In the genomic region with DNA sequence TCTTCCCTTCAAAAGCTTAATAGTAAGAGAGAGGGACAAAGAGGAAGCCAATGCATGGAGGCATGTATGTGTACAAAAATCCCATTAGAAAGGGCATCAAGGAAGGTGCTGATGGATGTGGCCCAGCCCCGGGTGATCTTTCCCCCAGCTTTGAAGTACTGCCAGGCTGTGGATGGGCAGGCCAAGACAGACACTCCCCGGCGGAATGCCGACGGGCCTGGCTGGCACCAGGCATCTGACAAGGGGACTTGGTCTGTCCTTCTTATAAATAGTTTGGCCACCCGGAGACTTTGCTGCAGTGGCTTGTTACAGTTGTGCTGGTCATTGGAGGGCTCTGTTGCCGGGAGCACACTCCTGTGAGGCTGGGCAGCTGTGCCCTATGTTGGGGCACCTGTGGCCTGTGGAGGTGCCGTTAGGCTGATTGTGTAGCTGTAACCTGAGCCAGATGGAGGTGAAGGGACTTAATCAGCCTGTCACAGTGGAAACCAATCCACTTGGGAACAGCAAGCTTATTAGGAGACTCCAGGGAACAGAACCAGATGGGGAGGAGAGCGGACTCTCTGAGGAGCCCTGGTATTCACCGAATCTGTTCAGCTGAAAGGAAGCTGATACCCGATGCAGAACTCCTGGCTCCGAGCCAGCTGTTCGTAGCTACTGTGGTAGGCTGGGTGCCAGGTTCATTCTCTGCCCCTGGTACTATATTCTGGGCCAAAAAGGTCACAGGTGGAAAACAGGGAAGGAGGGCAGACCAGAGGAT, we compare ENCODE assay signal across 8 mouse cellular contexts. TPM values are rescaled to one million over a fixed set of nuclear protein-coding genes. Genes with fewer than 3 reads are reported as not detected.
DNase-seq lines count a peak whose midpoint lies in the region; ATAC-seq lines count a peak whose summit lies in the region.
"Had no signal": no experiment of that assay in that cellular context is flagged by ENCODE, and none has a peak within 500 bp of the region (broad histone marks: within the 10 kb centered on the region; RNA-seq: fewer than 3 reads in every experiment).

No protein-coding gene starts in this region.

- H3K4me3 ChIP-seq in midbrain, embryonic 13.5 days (replicated peaks), result no peak overlapping the region
- H3K4me3 ChIP-seq in midbrain, embryonic 10.5 days, result no peak overlapping the region
- H3K4me3 ChIP-seq in hindbrain, embryonic 13.5 days, result no peak overlapping the region
- no peak overlapping the region for H3K4me3 ChIP-seq in neural tube, embryonic 15.5 days (replicated peaks)
- H3K4me3 ChIP-seq: lung, embryonic 15.5 days had no signal

- DNase-seq in midbrain, embryonic 10.5 days (ENCODE audit: low spot score), result no peak
- DNase-seq in gastrocnemius, adult 8-10 months (ENCODE audit: low spot score in 2 of 2), result peak; percentile 72 to 79
- DNase-seq in cerebellum, adult 9-11 months, result no peak

- 62% methylated on average over 13 of the region's 13 CpGs for WGBS in midbrain, embryonic 13.5 days
- WGBS in midbrain, embryonic 10.5 days, result 85% methylated on average over 13 of the region's 13 CpGs
- 48% methylated on average over 13 of the region's 13 CpGs for WGBS in hindbrain, embryonic 13.5 days
- WGBS in neural tube, embryonic 15.5 days, result 33% methylated on average over 13 of the region's 13 CpGs

- peak; percentile 76 for ATAC-seq in midbrain, embryonic 13.5 days
- peak; percentile 47; the same call in 1 of the 2 replicates for ATAC-seq in hindbrain, embryonic 13.5 days (ENCODE audit: low FRiP score)
- ATAC-seq in neural tube, embryonic 15.5 days (ENCODE audit: low FRiP score), result no peak
- ATAC-seq in erythroblast, adult 5-6 weeks (replicated peaks; ENCODE audit: low FRiP score, poor library complexity, severe bottlenecking), result no peak

- no peaks in the 10 kb centered on the region for H3K36me3 ChIP-seq in midbrain, embryonic 13.5 days
- H3K36me3 ChIP-seq in midbrain, embryonic 10.5 days, result no peaks in the 10 kb centered on the region
- H3K36me3 ChIP-seq in hindbrain, embryonic 13.5 days, result no peaks in the 10 kb centered on the region
- no peaks in the 10 kb centered on the region for H3K36me3 ChIP-seq in neural tube, embryonic 15.5 days
- H3K36me3 ChIP-seq: lung, embryonic 15.5 days had no signal

- H3K9me3 ChIP-seq in midbrain, embryonic 13.5 days, result no peaks in the 10 kb centered on the region
- no peaks in the 10 kb centered on the region for H3K9me3 ChIP-seq in midbrain, embryonic 10.5 days (replicated peaks)
- no peaks in the 10 kb centered on the region for H3K9me3 ChIP-seq in hindbrain, embryonic 13.5 days
- H3K9me3 ChIP-seq in neural tube, embryonic 15.5 days (replicated peaks), result no peaks in the 10 kb centered on the region
- H3K9me3 ChIP-seq: lung, embryonic 15.5 days had no signal

- peaks cover 10% of the 10 kb centered on the region for H3K4me1 ChIP-seq in midbrain, embryonic 13.5 days (replicated peaks)
- peaks cover 35% of the 10 kb centered on the region for H3K4me1 ChIP-seq in midbrain, embryonic 10.5 days
- H3K4me1 ChIP-seq in hindbrain, embryonic 13.5 days (replicated peaks), result peaks cover 21% of the 10 kb centered on the region
- H3K4me1 ChIP-seq in neural tube, embryonic 15.5 days, result peaks cover 20% of the 10 kb centered on the region

- H3K27ac ChIP-seq in midbrain, embryonic 13.5 days, result 0 out of 2 replicates have a peak overlapping the region, but pooled peaks have one; percentile 19
- H3K27ac ChIP-seq in midbrain, embryonic 10.5 days (replicated peaks), result no peak overlapping the region
- H3K27ac ChIP-seq in hindbrain, embryonic 13.5 days, result 0 out of 2 replicates have a peak overlapping the region, but pooled peaks have one; percentile 46
- H3K27ac ChIP-seq in neural tube, embryonic 15.5 days (replicated peaks), result peak overlapping the region; percentile 39; the same call in 1 of the 2 replicates
- H3K27ac ChIP-seq: lung, embryonic 15.5 days had no signal

- no peak overlapping the region for H3K9ac ChIP-seq in midbrain, embryonic 13.5 days (replicated peaks)
- H3K9ac ChIP-seq in hindbrain, embryonic 13.5 days, result no peak overlapping the region
- H3K9ac ChIP-seq in neural tube, embryonic 15.5 days (replicated peaks), result no peak overlapping the region
- H3K9ac ChIP-seq: lung, embryonic 15.5 days had no signal

- H3K27me3 ChIP-seq in midbrain, embryonic 13.5 days, result no peaks in the 10 kb centered on the region
- no peaks in the 10 kb centered on the region; the same call in 1 of the 2 replicates for H3K27me3 ChIP-seq in midbrain, embryonic 10.5 days (ENCODE audit: low read depth, poor library complexity, severe bottlenecking)
- H3K27me3 ChIP-seq in hindbrain, embryonic 13.5 days, result peaks cover 4% of the 10 kb centered on the region; the same call in 1 of the 2 replicates
- no peaks in the 10 kb centered on the region for H3K27me3 ChIP-seq in neural tube, embryonic 15.5 days (replicated peaks)
- H3K27me3 ChIP-seq: lung, embryonic 15.5 days had no signal

- no peak overlapping the region for H3K4me2 ChIP-seq in midbrain, embryonic 13.5 days (replicated peaks)
- H3K4me2 ChIP-seq in hindbrain, embryonic 13.5 days, result no peak overlapping the region; the same call in 1 of the 2 replicates
- H3K4me2 ChIP-seq in neural tube, embryonic 15.5 days, result no peak overlapping the region
- H3K4me2 ChIP-seq: lung, embryonic 15.5 days had no signal

RNA-seq across cellular contexts. Expression of gene Eml1, which starts 15.9 kb away (rescaled TPM):
- 65.7 and 66.7 TPM in 2 replicates for polyA plus RNA-seq in midbrain, embryonic 13.5 days (2015; fragmentation: Nextera tagmentation; extraction: Ambion mirVana)
- polyA plus RNA-seq in midbrain, embryonic 10.5 days (2016; fragmentation: Nextera tagmentation; extraction: Ambion mirVana), result 121 and 123 TPM in 2 replicates
- total RNA-seq in gastrocnemius, adult 8-10 months (2022), result 100 to 1,000 TPM in 3 of 4 experiments, 10 to 100 TPM in 1; 92.6 to 123 (median 118) TPM
- 58.7 and 61.9 TPM in 2 replicates for polyA plus RNA-seq in hindbrain, embryonic 13.5 days (2015; fragmentation: Nextera tagmentation; extraction: Ambion mirVana)
- 60.3 and 69.0 TPM in 2 replicates for polyA plus RNA-seq in neural tube, embryonic 15.5 days (2015; fragmentation: Nextera tagmentation; extraction: Ambion mirVana)
- total RNA-seq in erythroblast, adult 5-6 weeks (2015; ENCODE audit: low replicate concordance), result not detected in 2 replicates
- not detected in 2 replicates for total RNA-seq in erythroblast, adult 5-6 weeks (2017; ENCODE audit: low replicate concordance)

RNA-seq across cellular contexts. Expression of gene Cyp46a1, which starts 52.5 kb away (rescaled TPM):
- polyA plus RNA-seq in midbrain, embryonic 13.5 days (2015; fragmentation: Nextera tagmentation; extraction: Ambion mirVana), result 16.7 and 17.7 TPM in 2 replicates
- polyA plus RNA-seq in midbrain, embryonic 10.5 days (2016; fragmentation: Nextera tagmentation; extraction: Ambion mirVana), result 17.5 and 19.4 TPM in 2 replicates
- under 1 TPM; 0.13 to 0.44 (median 0.19) TPM for total RNA-seq in gastrocnemius, adult 8-10 months (2022)
- polyA plus RNA-seq in hindbrain, embryonic 13.5 days (2015; fragmentation: Nextera tagmentation; extraction: Ambion mirVana), result 15.4 and 17.5 TPM in 2 replicates
- 29.5 and 33.2 TPM in 2 replicates for polyA plus RNA-seq in neural tube, embryonic 15.5 days (2015; fragmentation: Nextera tagmentation; extraction: Ambion mirVana)
- not detected in 2 replicates for total RNA-seq in erythroblast, adult 5-6 weeks (2015; ENCODE audit: low replicate concordance)
- 0.84 TPM in 1 of 2 replicates, not detected in the other for total RNA-seq in erythroblast, adult 5-6 weeks (2017; ENCODE audit: low replicate concordance)

Comparison
In these comparisons a context has a peak if more than half of its experiments do, and no peak if none do; other contexts are left out.
1. ATAC-seq: peak in midbrain, embryonic 13.5 days (single experiment) and hindbrain, embryonic 13.5 days (single experiment); none in neural tube, embryonic 15.5 days (single experiment) and erythroblast, adult 5-6 weeks (single experiment).
2. DNase-seq: peak in gastrocnemius, adult 8-10 months (2 of 2); none in midbrain, embryonic 10.5 days (single experiment) and cerebellum, adult 9-11 months (single experiment).